Mouse (Mus musculus) thymus, postnatal 14 days (tissue): Measurements from ENCODE around the gene A430089I19Rik.
"Not testable (repeated sequence)": the region's sequence is repeated elsewhere in the genome, so short reads cannot be mapped to it uniquely, and the experiment has no call there.

Experiments used
- DNase-seq: peaks from one replicate; pipeline ENCODE4 v3.0.0; 2021

The A430089I19Rik gene

DNA sequence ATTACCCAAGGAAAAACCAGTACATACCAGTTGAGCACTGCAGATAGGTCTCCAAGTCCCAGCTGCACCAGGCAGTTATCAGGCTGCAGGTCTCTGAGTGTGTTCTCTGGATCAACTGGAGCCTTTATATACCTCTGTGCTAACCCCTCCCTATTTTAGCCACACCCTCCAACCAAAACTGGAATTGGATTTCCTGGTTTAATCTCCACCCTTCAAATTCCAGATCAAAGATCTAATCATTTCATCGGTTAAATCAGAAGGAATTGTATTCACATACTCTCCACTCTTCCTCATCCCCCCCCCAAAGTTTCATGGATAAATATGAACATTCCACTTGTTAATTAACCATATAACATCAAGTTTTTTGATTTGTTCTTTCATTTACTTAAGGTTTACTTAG, at the start of gene A430089I19Rik:
Gene A430089I19Rik (minus strand): TSS at position 101 of the 400 bp plus-strand sequence.
- DNase-seq: not testable (repeated sequence)

DNA sequence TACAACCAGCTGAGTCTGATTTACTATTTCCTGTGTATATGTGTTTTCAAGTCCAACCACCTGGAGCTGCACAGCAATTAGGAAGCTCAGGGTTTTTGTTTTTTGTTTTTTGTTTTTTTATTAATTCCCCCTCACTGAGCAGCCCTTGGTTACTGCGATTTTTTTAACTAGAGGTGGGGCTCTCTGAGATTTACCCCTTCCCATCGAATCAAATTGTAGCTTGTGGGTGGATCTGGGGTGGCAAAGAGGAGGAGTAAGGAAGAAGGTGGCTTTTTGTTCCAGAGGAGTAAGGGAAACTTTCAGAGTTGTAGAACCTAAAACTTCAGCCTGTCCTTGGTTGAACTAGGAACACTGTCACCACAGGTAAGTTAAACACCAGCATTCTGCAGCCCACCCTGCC, 32.9 kb upstream of the A430089I19Rik start, which contains the start of gene AA792892:
Gene AA792892 (plus strand): TSS at position 301 of the 400 bp plus-strand sequence.
- not testable (repeated sequence) for DNase-seq

DNA sequence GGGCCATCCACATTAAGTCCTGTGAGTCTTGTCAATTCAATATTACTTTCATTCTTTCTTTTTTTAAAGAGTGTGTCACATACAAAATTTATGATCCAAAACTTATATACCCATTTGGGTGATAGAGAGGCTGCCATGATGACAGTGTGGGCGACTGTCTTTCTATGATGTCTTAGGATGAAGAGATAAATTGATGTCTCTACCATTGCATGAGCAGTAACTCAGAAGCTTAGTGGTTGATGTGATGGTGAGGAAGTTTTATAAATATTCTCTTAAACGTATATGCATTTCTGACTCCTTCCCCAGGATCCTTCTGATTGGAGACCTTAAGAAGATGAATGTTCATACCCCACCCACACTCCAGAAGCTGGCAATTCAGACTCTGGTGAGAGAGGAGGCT, 7.5 kb upstream of the A430089I19Rik start, which contains the start of gene Gm6502:
Gene Gm6502 (plus strand): TSS at position 301 of the 400 bp plus-strand sequence.
- not testable (repeated sequence) for DNase-seq
